Mouse (Mus musculus): Measurements from ENCODE around the gene Fam162a. TPM values are rescaled to one million over a fixed set of nuclear protein-coding genes. Genes with fewer than 3 reads are reported as not detected.
"Not testable (repeated sequence)": the region's sequence is repeated elsewhere in the genome, so short reads cannot be mapped to it uniquely, and the experiment has no call there.

Gene Fam162a
- polyA plus RNA-seq (2015; fragmentation: Nextera tagmentation; extraction: Ambion mirVana) = 166 and 181 TPM in 2 replicates

DNA sequence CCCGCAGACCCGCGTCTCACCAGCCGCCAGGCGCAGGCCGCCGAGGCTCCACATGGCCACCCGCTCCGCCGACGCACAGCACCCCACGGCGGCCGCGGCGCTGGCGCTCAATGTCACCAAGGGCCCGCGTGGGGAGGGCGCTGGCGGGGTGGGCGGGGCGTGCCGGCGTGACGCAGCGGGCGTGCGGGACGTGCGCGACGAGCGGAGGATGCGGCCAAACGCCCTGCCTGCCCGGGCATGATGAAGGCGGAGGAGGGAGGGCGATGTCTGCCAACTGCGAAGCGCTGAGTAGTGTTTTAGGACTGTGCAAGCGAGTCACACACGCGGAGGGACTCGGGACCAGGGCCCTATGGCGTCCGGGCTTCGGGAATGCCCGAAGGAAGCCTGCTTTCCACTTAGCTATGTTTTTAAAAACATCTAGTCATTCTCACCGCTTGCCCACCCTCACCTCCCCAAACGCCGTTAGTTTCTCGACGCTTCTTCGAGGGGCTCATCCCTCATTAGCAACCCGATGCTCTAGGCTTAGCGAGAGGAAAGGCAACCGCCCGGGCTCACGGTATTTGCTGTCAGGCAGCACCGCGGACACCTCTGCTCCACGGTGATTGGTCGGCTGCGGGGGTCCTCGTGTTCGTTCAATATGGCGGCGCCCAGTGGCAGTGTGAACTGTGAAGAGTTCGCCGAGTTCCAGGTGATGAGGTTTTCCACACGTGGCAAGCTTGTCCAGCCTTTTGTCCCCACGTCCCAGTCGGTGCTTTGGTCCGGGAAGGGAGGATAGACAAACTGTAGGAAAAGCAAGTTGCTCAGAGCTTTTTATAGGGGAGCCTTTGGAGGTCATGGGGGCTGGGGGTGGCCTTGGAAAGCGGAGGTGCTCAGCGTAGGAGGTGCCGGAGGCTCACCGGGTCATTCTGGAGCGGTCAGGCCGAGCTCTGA, at the start of gene Fam162a, which contains the start of gene Ccdc58:
Gene Fam162a, minus strand, starts transcription at position 145 of the 930 bp plus-strand sequence.
Gene Ccdc58, plus strand, starts transcription at position 236 of the 930 bp plus-strand sequence.
- Histone ChIP-seq H3K36me3 (0 out of 2 replicates have a peak, but pooled peaks cover 3% of the 10 kb centered on the region), H3K4me1 (replicated peaks) (peaks cover 34% of the 10 kb centered on the region), H3K9me3 (no peaks in the 10 kb centered on the region), H3K4me3 (peak within 1 kb of the TSS; percentile 79), H3K27me3 (no peaks in the 10 kb centered on the region), H3K4me2 (peak within 1 kb of the TSS; percentile 86), H3K27ac (replicated peaks) (peak within 1 kb of the TSS; percentile 99), H3K9ac (peak within 1 kb of the TSS; percentile 92)
- ATAC-seq (ENCODE audit: low read depth) = peak; percentile 98
- under 1% methylated on average over 70 of the region's 81 CpGs for WGBS

DNA sequence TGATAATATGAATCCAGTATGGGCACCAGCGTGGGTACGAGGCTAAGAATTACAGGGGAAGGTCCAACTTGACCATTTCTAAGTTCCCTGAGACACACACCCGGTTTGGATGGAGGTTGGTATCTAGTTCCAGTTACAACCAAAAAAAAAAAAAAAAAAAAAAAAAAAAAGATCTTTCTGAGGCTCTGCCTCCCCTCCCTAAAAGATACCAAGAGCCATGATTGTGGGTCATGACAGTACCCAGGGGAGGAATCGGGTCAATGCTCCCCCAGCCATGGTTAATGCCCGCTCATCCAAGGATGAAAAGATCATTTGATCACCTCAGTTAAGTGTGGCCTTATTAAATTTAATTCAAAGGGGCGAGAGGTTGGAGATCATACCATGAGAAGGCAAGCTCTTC, 44.4 kb upstream of the Fam162a start:
- H3K4me3 ChIP-seq; H3K9me3 ChIP-seq; H3K4me2 ChIP-seq; H3K27me3 ChIP-seq; H3K27ac ChIP-seq (replicated peaks); H3K4me1 ChIP-seq (replicated peaks); H3K36me3 ChIP-seq; ATAC-seq (ENCODE audit: low read depth); H3K9ac ChIP-seq: not testable (repeated sequence)
- 93% methylated on average over 6 of the region's 6 CpGs for WGBS

DNA sequence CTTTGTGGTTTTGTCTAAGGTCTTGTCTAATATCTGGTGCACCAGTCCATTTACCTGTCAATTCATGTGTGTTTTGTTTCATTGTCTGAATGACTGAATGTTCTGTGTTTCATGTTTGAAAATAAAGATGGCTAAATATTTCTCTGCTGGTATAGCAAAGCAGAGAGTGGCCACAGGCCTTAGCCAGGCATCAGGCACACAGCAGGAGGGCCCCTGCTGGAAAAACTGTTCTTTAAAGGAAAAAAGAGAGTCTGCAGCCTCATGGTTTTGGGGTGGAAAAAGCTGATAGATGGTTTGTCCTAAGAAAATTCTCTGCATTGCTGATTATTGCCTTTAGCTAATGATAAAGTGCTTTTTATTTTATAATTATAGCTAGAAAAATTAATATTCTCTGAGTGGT, 40.1 kb upstream of the Fam162a start:
- not testable (repeated sequence) for H3K9me3 ChIP-seq; ATAC-seq (ENCODE audit: low read depth)

DNA sequence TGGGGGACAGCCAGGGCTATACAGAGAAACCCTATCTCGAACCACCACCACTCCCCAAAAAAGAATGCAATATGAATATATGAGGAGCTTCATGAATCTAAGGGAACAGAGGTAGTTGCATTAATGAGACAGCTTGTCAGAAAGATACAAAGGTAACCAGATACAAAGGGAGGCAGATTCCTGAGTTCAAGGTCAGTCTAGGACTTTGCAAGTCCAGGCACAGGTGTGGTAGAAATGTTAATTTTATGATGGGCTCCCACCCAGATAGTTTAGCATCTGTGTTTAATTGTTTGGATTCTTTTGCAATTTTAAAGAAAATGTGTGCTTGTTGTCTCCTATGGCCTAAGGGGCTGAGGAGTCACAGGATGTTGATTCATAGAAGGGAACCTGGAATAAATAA, 30.8 kb upstream of the Fam162a start:
- ATAC-seq (ENCODE audit: low read depth) = no peak
- Histone ChIP-seq H3K27ac (replicated peaks) (no peak overlapping the region), H3K9me3 (no peaks in the 10 kb centered on the region), H3K4me1 (replicated peaks) (no peaks in the 10 kb centered on the region), H3K4me2 (no peak overlapping the region), H3K27me3 (no peaks in the 10 kb centered on the region), H3K36me3 (no peaks in the 10 kb centered on the region), H3K9ac (no peak overlapping the region), H3K4me3 (no peak overlapping the region)
- WGBS = 90% methylated on average over 1 of the region's 1 CpGs

More for the DNA sequence above, 40.1 kb upstream of the Fam162a start:
- not testable (repeated sequence) for H3K4me3 ChIP-seq; H3K27ac ChIP-seq (replicated peaks); H3K27me3 ChIP-seq; H3K9ac ChIP-seq; H3K4me1 ChIP-seq (replicated peaks); H3K4me2 ChIP-seq; H3K36me3 ChIP-seq

DNA sequence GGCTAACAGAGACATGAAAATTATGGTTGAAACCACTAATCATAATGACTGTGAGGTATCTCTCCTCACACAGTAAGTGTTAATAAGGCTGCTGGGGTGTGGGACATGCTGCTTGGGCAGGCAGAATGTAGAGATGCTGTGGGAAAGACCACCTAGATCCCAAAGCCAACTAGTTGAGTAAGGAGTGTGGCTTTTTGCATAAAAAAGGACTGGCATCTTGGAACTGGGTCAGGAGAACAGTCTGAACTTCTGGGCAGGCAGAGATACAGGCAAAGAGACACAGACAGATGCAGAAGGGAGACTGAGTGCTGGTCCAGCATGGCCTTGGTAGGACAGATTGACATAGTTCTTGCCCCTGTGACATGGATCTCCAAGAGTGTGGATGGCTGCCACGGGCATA, 30.1 kb upstream of the Fam162a start:
- H3K27ac ChIP-seq (replicated peaks) = no peak overlapping the region
- H3K4me1 ChIP-seq (replicated peaks) = no peaks in the 10 kb centered on the region
- no peak overlapping the region for H3K4me2 ChIP-seq
- 87% methylated on average over 1 of the region's 1 CpGs for WGBS
- no peak overlapping the region for H3K9ac ChIP-seq
- H3K9me3 ChIP-seq = no peaks in the 10 kb centered on the region
- no peak overlapping the region for H3K4me3 ChIP-seq
- ATAC-seq (ENCODE audit: low read depth) = no peak
- no peaks in the 10 kb centered on the region for H3K36me3 ChIP-seq
- no peaks in the 10 kb centered on the region for H3K27me3 ChIP-seq

DNA sequence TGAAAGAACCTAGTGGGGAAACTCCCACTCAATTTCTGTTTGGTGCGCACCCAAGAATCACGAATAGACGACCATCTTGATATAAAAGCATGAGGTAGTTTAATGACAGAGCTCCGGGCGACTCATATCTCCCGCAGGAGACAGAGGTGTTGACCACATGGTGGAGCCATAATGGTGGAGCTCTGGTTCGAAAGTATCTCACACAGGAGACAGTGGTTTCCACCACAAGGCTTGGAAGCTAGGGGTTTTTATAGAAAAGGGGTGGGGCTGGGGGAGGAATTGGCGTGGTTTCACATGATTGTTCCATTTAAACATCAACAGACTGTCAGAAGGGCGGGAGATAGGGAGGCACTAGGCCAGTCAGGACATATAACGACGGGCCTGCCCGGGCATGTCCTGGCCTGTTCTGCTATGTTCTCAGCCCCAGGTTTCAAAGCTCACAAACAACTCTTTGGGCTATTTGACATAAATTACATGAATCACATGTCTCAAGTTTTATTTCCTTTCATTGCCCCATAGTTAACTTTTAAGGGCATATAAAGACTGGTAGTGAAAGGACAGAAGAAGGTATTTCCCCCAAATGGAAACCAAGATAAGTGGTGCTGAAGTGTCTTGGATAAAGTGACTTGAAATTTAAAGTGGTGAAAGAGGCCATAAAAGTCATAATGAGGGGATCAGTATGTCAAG, 26.6 kb upstream of the Fam162a start:
- 93% methylated on average over 12 of the region's 12 CpGs for WGBS

DNA sequence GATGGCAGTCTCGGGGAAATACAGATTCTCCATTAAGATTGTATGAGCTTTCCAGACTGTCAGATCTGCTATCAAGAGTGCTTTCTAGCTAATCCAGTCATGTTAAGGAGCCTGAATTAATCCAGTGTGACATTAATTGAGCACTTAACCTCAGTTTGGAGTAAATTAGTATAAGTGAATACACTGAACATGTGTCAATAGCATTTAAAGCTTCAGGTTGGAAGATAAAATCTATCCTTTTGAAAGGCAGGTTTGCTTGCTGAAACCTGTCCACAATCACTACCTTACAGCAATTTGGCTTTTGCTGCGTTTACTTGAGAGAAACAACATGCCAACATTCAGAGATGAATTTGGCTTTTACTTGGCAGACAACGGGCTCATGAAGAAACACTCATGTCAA, 22.7 kb upstream of the Fam162a start:
- H3K4me1 ChIP-seq (replicated peaks) = no peaks in the 10 kb centered on the region
- H3K27ac ChIP-seq (replicated peaks) = no peak overlapping the region
- no peak for ATAC-seq (ENCODE audit: low read depth)
- WGBS = 85% methylated on average over 3 of the region's 3 CpGs
- no peak overlapping the region for H3K9ac ChIP-seq
- H3K9me3 ChIP-seq = no peaks in the 10 kb centered on the region
- peaks cover 14% of the 10 kb centered on the region for H3K36me3 ChIP-seq
- no peaks in the 10 kb centered on the region for H3K27me3 ChIP-seq
- no peak overlapping the region for H3K4me3 ChIP-seq
- H3K4me2 ChIP-seq = no peak overlapping the region

More for the DNA sequence above, 26.6 kb upstream of the Fam162a start:
- not testable (repeated sequence) for H3K27me3 ChIP-seq; H3K4me3 ChIP-seq; H3K27ac ChIP-seq (replicated peaks); H3K4me1 ChIP-seq (replicated peaks); ATAC-seq (ENCODE audit: low read depth); H3K36me3 ChIP-seq; H3K9me3 ChIP-seq; H3K9ac ChIP-seq; H3K4me2 ChIP-seq

DNA sequence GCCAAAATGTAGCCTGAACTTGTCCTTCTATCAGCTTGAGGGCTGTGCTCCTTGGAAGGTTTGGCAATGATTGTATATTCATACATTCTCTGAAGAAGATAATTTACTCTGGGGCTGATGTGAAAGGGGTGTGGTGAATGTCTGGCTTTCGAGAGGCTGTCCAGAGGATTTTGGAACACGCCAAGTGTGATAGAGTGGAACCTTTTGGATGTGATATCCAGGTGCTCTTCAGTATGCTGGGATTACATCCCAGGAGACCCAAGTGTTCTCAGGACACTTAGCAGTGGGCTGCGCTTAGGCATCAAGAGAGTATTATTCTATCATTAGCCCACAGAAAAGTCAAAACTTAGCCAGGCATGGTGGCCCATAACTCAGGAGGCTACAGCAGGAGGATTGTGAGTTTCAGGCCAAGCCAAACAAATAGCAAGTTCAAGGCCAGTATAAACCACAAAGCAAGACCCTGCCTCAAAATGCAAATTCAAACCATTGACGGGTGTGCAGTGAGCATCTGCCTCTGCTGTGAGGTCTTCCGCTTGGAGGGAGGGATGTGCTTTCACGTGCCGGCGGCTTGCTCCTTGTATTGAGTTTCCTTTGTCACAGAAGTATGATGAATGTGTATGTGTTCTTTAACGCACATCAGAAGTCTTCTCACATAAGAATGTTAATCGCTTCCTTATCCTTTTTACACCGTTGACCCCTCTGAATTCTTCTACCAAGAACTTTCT, 19.6 kb upstream of the Fam162a start:
- no peak for ATAC-seq (ENCODE audit: low read depth)
- H3K4me1 ChIP-seq (replicated peaks) = no peaks in the 10 kb centered on the region
- H3K9ac ChIP-seq = no peak overlapping the region
- no peaks in the 10 kb centered on the region for H3K9me3 ChIP-seq
- no peaks in the 10 kb centered on the region for H3K27me3 ChIP-seq
- 86% methylated on average over 11 of the region's 11 CpGs for WGBS
- H3K36me3 ChIP-seq = peaks cover 37% of the 10 kb centered on the region
- no peak overlapping the region for H3K27ac ChIP-seq (replicated peaks)
- no peak overlapping the region for H3K4me2 ChIP-seq
- no peak overlapping the region for H3K4me3 ChIP-seq

DNA sequence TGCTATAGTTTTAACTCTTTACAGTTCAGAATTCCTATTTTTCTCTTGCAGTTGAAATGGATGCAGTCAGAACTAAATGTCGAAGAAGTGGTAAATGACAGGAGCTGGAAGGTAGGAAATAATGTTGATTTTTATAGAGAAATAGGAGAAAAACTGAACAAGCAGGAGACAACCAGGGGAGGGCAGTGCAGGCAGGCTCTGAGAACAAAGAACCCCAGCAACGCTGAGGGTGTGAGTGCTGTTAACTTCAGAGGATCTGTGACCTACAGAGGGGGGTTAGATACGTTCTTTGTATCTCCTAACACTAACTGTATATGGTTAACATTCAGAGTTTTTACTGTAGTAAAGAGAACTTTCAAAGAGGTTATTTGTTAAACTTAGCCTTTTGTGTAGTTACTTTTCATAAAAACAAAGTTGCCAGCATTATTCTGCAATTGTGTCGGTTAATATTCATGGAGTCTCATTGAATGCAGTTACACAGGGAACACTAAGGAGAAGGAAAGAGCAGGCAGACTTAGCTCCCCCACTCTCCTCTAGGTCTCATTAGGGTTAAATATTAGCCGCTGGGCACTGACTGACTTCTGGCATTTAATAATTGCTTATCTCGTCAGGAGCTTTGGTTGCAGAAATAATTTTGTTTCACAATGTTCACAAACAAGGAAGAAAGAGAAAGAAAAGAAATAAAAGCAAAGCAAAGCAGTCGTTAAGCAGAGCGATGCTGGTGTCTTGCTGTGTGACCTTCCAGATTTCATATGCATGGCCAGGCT, 18.6 kb upstream of the Fam162a start:
- WGBS = 75% methylated on average over 8 of the region's 8 CpGs
- Histone ChIP-seq H3K4me2 (no peak overlapping the region), H3K9me3 (no peaks in the 10 kb centered on the region), H3K27ac (replicated peaks) (no peak overlapping the region), H3K4me3 (no peak overlapping the region), H3K27me3 (no peaks in the 10 kb centered on the region), H3K4me1 (replicated peaks) (no peaks in the 10 kb centered on the region), H3K9ac (no peak overlapping the region), H3K36me3 (peaks cover 45% of the 10 kb centered on the region)
- ATAC-seq (ENCODE audit: low read depth) = no peak

DNA sequence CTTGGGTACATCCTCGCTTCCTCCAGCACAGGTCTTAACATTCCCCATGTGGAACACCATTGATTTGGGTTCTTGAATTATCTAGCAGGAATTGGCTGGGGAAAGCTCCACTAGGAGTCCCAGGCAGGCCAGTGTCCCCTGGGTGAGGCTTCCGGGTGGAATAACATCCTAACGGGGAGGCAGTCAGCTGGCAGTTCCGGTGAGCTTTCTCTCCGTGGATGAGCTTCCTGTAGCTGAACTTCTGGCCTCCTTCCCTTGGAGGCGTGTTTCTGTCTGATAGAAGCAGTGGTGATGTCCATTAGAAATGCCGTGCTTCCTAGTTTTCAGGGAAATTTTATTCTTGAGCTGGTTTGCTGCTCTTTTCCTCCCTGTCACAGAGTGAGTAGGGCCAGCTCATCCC, 17.7 kb upstream of the Fam162a start:
- H3K27ac ChIP-seq (replicated peaks) = no peak overlapping the region
- no peak for ATAC-seq (ENCODE audit: low read depth)
- H3K9me3 ChIP-seq = no peaks in the 10 kb centered on the region
- no peak overlapping the region for H3K9ac ChIP-seq
- 86% methylated on average over 7 of the region's 7 CpGs for WGBS
- H3K4me3 ChIP-seq = no peak overlapping the region
- no peaks in the 10 kb centered on the region for H3K27me3 ChIP-seq
- H3K4me1 ChIP-seq (replicated peaks) = no peaks in the 10 kb centered on the region
- H3K4me2 ChIP-seq = no peak overlapping the region
- peaks cover 48% of the 10 kb centered on the region for H3K36me3 ChIP-seq

DNA sequence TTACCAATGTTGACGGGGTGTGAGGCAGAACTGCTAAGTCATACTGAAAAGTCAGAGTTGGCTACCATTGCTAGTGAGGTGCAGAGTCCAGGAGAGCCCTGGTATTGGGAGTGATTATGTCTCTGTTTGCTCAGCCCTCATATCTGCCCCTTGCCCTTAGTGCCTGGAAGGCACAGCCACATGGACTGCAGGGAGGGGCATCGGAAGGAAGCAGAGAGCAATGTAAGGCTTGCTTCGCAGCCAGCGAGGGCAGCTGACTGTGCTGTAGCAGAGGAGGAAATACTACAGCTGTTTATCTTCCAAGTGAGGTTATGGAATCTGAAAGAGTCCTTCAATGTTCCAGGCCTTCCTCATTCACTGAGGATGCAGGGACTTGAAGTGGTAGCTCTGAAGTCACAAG, 16.5 kb upstream of the Fam162a start:
- no peaks in the 10 kb centered on the region for H3K9me3 ChIP-seq
- H3K4me2 ChIP-seq = no peak overlapping the region
- no peak overlapping the region for H3K4me3 ChIP-seq
- ATAC-seq (ENCODE audit: low read depth) = no peak
- no peak overlapping the region for H3K9ac ChIP-seq
- H3K4me1 ChIP-seq (replicated peaks) = no peaks in the 10 kb centered on the region
- H3K36me3 ChIP-seq = peaks cover 55% of the 10 kb centered on the region
- 91% methylated on average over 4 of the region's 4 CpGs for WGBS
- H3K27ac ChIP-seq (replicated peaks) = no peak overlapping the region
- H3K27me3 ChIP-seq = no peaks in the 10 kb centered on the region
